Mouse (Mus musculus): Measurements from ENCODE around the gene Slc12a8. TPM values are rescaled to one million over a fixed set of nuclear protein-coding genes. Genes with fewer than 3 reads are reported as not detected.

The Slc12a8 gene
- total and polyA plus RNA-seq, 2 experiments from 2014 or later, result 0.42 to 1.0 TPM

DNA sequence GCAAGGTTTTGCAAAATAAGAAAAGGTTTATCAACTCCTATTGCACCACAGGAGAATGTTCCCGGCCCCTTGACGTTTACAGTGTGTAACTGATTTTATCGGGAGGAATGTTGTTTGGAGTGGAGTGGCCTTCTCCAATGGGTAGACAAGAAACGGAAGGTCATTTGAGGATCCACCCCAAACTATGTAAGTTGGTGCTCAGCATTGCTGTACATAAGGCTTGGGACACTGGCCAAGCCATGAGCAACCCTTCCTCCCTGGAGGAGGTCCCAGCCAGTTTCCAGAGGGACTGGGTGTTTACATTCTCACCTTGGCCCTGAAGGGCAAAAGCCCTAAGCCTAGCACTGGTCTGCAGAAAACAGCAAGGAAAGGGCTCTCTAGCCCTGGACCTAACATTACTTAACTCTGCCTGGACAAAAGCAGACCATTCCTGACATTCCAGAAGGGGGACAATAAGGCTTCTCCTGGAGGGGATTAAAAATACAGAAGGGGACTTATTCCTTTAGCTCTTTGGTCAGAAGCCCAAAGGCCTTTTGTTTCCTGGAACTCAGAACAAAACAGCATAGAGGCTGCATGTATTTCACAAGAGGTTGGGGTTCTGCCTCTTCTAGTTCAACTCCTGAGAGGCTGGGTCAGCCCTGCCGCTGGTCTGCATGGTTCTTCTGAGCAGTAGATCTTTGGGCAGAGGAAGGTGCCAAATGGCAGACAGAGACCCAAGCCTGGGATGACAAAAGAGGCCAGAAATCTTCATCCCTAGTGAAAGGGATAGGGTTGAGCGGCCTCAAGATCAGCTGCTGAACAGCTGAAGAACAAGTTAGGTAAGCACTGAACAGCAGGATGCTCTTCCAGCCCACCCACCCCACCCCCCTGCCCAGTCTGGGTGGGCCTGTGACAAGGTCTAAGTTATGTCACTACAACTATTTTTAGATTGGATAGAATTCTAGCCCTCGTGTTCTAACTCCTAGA is 159.5 kb downstream of the Slc12a8 start:
- Histone ChIP-seq H3K36me3 (replicated peaks; ENCODE audit: control insufficient read depth, insufficient read depth, low read length) (no peaks in the 10 kb centered on the region), H3K27ac (ENCODE audit: low read depth) (peak overlapping the region; percentile 87), H3K4me2 (ENCODE audit: low read depth, low read length) (no peak overlapping the region), H3K4me1 (ENCODE audit: control insufficient read depth, insufficient read depth) (peaks cover 23% of the 10 kb centered on the region), H3K9ac (replicated peaks; ENCODE audit: low read depth, low read length) (0 out of 2 replicates have a peak overlapping the region, but pooled peaks have one; percentile 26), H3K9me3 (replicated peaks; ENCODE audit: control insufficient read depth, low read length) (no peaks in the 10 kb centered on the region), H3K27me3 (ENCODE audit: control insufficient read depth, insufficient read depth, low read length) (no peaks in the 10 kb centered on the region), H3K4me3 (ENCODE audit: low read depth, low read length) (no peak overlapping the region)
- peak; percentile 94 for DNase-seq (ENCODE audit: low spot score)
- whole genome bisulfite sequencing, result 23% methylated on average over 7 of the region's 7 CpGs
- ATAC-seq (ENCODE audit: insufficient read depth, low read depth), result peak; percentile 87
- no peak for TF ChIP-seq CTCF (IDR thresholded peaks at IDR 0.05; ENCODE audit: low read depth)
- peak; percentile 83 for TF ChIP-seq EP300 (IDR thresholded peaks at IDR 0.05; ENCODE audit: low read depth)

DNA sequence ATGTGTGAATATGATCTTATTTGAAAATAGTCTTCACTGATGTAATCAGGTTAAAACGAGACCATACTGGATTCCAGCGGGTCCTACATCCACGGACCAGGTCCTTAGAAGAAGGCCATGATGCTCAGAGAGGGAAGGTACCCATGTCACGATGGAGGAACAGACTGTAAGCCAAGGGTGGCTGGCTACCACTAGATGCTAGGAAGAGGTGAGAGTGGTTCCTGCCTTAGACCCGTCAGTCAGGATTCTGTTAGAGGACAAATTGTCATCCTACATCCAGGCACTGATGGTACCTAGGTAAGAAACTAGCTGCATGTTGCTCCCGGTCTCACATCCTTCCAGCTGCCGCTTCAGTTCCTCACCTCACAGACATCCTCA is 160.2 kb downstream of the Slc12a8 start:
- Histone ChIP-seq H3K27ac (ENCODE audit: low read depth) (peak overlapping the region; percentile 87), H3K9me3 (replicated peaks; ENCODE audit: control insufficient read depth, low read length) (no peaks in the 10 kb centered on the region), H3K36me3 (replicated peaks; ENCODE audit: control insufficient read depth, insufficient read depth, low read length) (no peaks in the 10 kb centered on the region), H3K4me2 (ENCODE audit: low read depth, low read length) (no peak overlapping the region), H3K4me1 (ENCODE audit: control insufficient read depth, insufficient read depth) (peaks cover 23% of the 10 kb centered on the region), H3K4me3 (ENCODE audit: low read depth, low read length) (no peak overlapping the region), H3K27me3 (ENCODE audit: control insufficient read depth, insufficient read depth, low read length) (no peaks in the 10 kb centered on the region), H3K9ac (replicated peaks; ENCODE audit: low read depth, low read length) (no peak overlapping the region)
- ATAC-seq (ENCODE audit: insufficient read depth, low read depth) (no peak), DNase-seq (ENCODE audit: low spot score) (no peak)
- TF ChIP-seq EP300 (IDR thresholded peaks at IDR 0.05; ENCODE audit: low read depth), result no peak
- no peak for TF ChIP-seq CTCF (IDR thresholded peaks at IDR 0.05; ENCODE audit: low read depth)
- WGBS, result 75% methylated on average over 7 of the region's 7 CpGs

DNA sequence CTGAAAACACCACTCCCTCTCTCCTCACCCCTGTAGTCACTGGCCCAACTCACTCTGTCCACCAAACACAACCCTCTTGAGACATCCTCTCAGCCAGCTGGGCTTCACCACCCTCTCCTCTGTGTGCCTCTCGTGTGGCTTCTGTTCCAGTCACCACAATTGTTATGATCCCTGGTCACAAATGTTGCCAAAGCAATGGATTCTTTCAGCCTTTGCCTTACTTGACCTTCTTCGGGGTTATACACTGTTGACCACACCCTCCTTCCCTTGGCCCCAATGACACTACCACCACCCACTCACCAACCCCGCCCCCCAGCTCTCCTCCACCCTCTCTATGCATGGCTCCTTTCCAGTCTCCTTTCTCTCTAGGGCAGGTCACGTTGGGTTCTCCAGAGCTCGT is 160.8 kb downstream of the Slc12a8 start:
- TF ChIP-seq CTCF (IDR thresholded peaks at IDR 0.05; ENCODE audit: low read depth) (no peak), EP300 (IDR thresholded peaks at IDR 0.05; ENCODE audit: low read depth) (no peak)
- no peak overlapping the region for H3K4me2 ChIP-seq (ENCODE audit: low read depth, low read length)
- H3K27me3 ChIP-seq (ENCODE audit: control insufficient read depth, insufficient read depth, low read length), result no peaks in the 10 kb centered on the region
- DNase-seq (ENCODE audit: low spot score) (no peak), ATAC-seq (ENCODE audit: insufficient read depth, low read depth) (no peak)
- 68% methylated on average over 5 of the region's 5 CpGs for WGBS
- H3K9ac ChIP-seq (replicated peaks; ENCODE audit: low read depth, low read length), result no peak overlapping the region
- H3K27ac ChIP-seq (ENCODE audit: low read depth), result peak overlapping the region; percentile 87
- H3K4me1 ChIP-seq (ENCODE audit: control insufficient read depth, insufficient read depth), result peaks cover 23% of the 10 kb centered on the region
- H3K9me3 ChIP-seq (replicated peaks; ENCODE audit: control insufficient read depth, low read length), result no peaks in the 10 kb centered on the region
- no peak overlapping the region for H3K4me3 ChIP-seq (ENCODE audit: low read depth, low read length)
- H3K36me3 ChIP-seq (replicated peaks; ENCODE audit: control insufficient read depth, insufficient read depth, low read length), result no peaks in the 10 kb centered on the region

DNA sequence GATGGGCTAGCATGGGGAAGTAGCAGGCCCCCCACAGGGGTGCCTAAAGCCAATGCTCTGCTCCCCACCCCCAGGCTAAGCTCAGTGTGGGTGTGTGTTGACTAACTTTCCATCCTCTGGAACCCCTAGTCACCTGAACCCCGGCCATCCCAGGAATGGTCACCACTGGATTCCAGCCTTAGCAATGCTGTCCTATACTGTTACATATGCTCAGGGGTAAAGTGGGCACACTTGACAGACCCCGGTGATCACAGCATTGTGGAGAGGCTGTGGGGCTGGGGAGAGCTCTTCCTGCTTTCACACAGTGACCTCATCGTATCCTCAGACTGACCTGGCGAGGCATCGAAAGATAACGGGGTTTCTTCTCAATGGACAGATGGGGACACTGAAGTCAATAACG is 163.1 kb downstream of the Slc12a8 start:
- no peak overlapping the region for H3K4me3 ChIP-seq (ENCODE audit: low read depth, low read length)
- 72% methylated on average over 7 of the region's 7 CpGs for WGBS
- H3K36me3 ChIP-seq (replicated peaks; ENCODE audit: control insufficient read depth, insufficient read depth, low read length), result no peaks in the 10 kb centered on the region
- DNase-seq (ENCODE audit: low spot score) (no peak), ATAC-seq (ENCODE audit: insufficient read depth, low read depth) (no peak)
- no peak overlapping the region for H3K9ac ChIP-seq (replicated peaks; ENCODE audit: low read depth, low read length)
- H3K27ac ChIP-seq (ENCODE audit: low read depth), result peak overlapping the region; percentile 72
- H3K9me3 ChIP-seq (replicated peaks; ENCODE audit: control insufficient read depth, low read length), result no peaks in the 10 kb centered on the region
- H3K4me2 ChIP-seq (ENCODE audit: low read depth, low read length), result no peak overlapping the region
- H3K4me1 ChIP-seq (ENCODE audit: control insufficient read depth, insufficient read depth), result peaks cover 20% of the 10 kb centered on the region
- TF ChIP-seq CTCF (IDR thresholded peaks at IDR 0.05; ENCODE audit: low read depth), result no peak
- no peak for TF ChIP-seq EP300 (IDR thresholded peaks at IDR 0.05; ENCODE audit: low read depth)
- no peaks in the 10 kb centered on the region for H3K27me3 ChIP-seq (ENCODE audit: control insufficient read depth, insufficient read depth, low read length)

DNA sequence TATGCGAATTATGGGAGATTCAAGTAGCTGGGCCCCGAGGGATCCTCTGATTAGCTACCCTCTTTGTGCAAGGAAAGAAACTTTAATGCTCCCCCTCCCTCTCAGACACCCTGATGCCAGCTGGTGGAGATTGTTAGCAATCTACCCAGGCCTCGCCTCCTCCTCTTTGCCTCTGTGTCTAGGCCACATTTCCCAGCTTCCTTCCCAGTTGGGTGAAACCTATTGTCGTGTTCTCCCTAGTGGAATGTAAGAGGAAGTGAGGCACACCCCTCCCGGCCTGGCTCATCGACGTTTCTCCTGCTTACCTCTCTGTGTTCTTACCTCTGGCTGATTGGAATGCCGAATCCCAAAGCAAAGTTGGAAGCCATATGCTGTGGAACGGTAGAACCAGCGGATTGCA is 163.7 kb downstream of the Slc12a8 start:
- H3K27ac ChIP-seq (ENCODE audit: low read depth), result peak overlapping the region; percentile 72
- no peak for DNase-seq (ENCODE audit: low spot score)

More for the DNA sequence above, 163.7 kb downstream of the Slc12a8 start:
- Histone ChIP-seq H3K9ac (replicated peaks; ENCODE audit: low read depth, low read length) (no peak overlapping the region), H3K4me2 (ENCODE audit: low read depth, low read length) (no peak overlapping the region), H3K9me3 (replicated peaks; ENCODE audit: control insufficient read depth, low read length) (no peaks in the 10 kb centered on the region), H3K27me3 (ENCODE audit: control insufficient read depth, insufficient read depth, low read length) (no peaks in the 10 kb centered on the region), H3K36me3 (replicated peaks; ENCODE audit: control insufficient read depth, insufficient read depth, low read length) (no peaks in the 10 kb centered on the region), H3K4me1 (ENCODE audit: control insufficient read depth, insufficient read depth) (peaks cover 18% of the 10 kb centered on the region), H3K4me3 (ENCODE audit: low read depth, low read length) (no peak overlapping the region)
- TF ChIP-seq EP300 (IDR thresholded peaks at IDR 0.05; ENCODE audit: low read depth), result peak; percentile 51; the same call in 1 of the 2 replicates
- TF ChIP-seq CTCF (IDR thresholded peaks at IDR 0.05; ENCODE audit: low read depth), result no peak
- 43% methylated on average over 10 of the region's 10 CpGs for WGBS
- ATAC-seq (ENCODE audit: insufficient read depth, low read depth), result no peak

All from heart, postnatal 0 days (tissue).